In genomic region chr19:58978401-58979171, GRCm38 (mm10) we compare ENCODE assay signal across 8 mouse cellular contexts. TPM values are rescaled to one million over a fixed set of nuclear protein-coding genes. Genes with fewer than 3 reads are reported as not detected.
DNase-seq lines count a peak whose midpoint lies in the region; ATAC-seq and TF ChIP-seq lines count a peak whose summit lies in the region.
"Had no signal": no experiment of that assay in that cellular context is flagged by ENCODE, and none has a peak within 500 bp of the region (broad histone marks: within the 10 kb centered on the region; RNA-seq: fewer than 3 reads in every experiment).

No protein-coding gene starts in this region.

- H3K4me2 ChIP-seq in CH12.LX (ENCODE audit: insufficient read depth, low read depth, poor library complexity, severe bottlenecking), result peak overlapping the region; percentile 17; the same call in 1 of the 2 replicates
- H3K4me2 ChIP-seq in liver, embryonic 12.5 days, result peak overlapping the region; percentile 61

- TF ChIP-seq EP300 in CH12.LX (IDR thresholded peaks at IDR 0.05; ENCODE audit: low read length), result peak; percentile 50; the same call in 1 of the 2 replicates

- H3K27me3 ChIP-seq in CH12.LX (replicated peaks), result no peaks in the 10 kb centered on the region
- peaks cover 17% of the 10 kb centered on the region for H3K27me3 ChIP-seq in liver, embryonic 12.5 days (replicated peaks)
- H3K27me3 ChIP-seq in kidney, adult 2 months (replicated peaks; ENCODE audit: control insufficient read depth, insufficient read depth, low read length), result no peaks in the 10 kb centered on the region
- H3K27me3 ChIP-seq: heart, embryonic 15.5 days had no signal

- WGBS in liver, embryonic 12.5 days (ENCODE audit: insufficient replicate concordance), result 26% methylated on average over 11 of the region's 11 CpGs
- 61% methylated on average over 11 of the region's 11 CpGs for WGBS in kidney, adult 2 months

- no peak for TF ChIP-seq POLR2A in CH12.LX (IDR thresholded peaks at IDR 0.05; ENCODE audit: low read depth, low read length)
- TF ChIP-seq POLR2A in kidney, adult 2 months (IDR thresholded peaks at IDR 0.05; ENCODE audit: low read depth, low read length), result no peak

- peak; percentile 100 for ATAC-seq in liver, embryonic 12.5 days

- no peak for TF ChIP-seq CTCF in CH12.LX (conservative IDR thresholded peaks at IDR 0.05 in 1 of 2, IDR thresholded peaks at IDR 0.05 in 1 of 2; ENCODE audit: low read depth in 2 of 2, low read length in 2 of 2)
- TF ChIP-seq CTCF in kidney, adult 2 months (conservative IDR thresholded peaks at IDR 0.05; ENCODE audit: insufficient read depth, insufficient read length, low read depth, low read length), result no peak

- no peak overlapping the region; the same call in 1 of the 2 replicates for H3K27ac ChIP-seq in CH12.LX (ENCODE audit: insufficient read depth, low read depth)
- peak overlapping the region; percentile 79 for H3K27ac ChIP-seq in liver, embryonic 12.5 days
- H3K27ac ChIP-seq in kidney, adult 2 months (ENCODE audit: insufficient read depth, low read depth, low read length), result no peak overlapping the region
- H3K27ac ChIP-seq: heart, embryonic 15.5 days had no signal

- dilution Hi-C loops in CH12.LX (cut with MboI; ENCODE audit: extremely low pct_ligation_motif_present, extremely low pct_unique_long_range_greater_than_20kb, low sequenced_read_pairs), result no loop called here

- DNase-seq in 3134 (ENCODE audit: extremely low read depth, insufficient read length, low spot score), result peak; percentile 74
- DNase-seq in CH12.LX (ENCODE audit: extremely low read depth), result peak; percentile 87
- peak; percentile 28 for DNase-seq in embryo, embryonic 10.5 days (ENCODE audit: low spot score)
- peak; percentile 2 to 18 for DNase-seq in heart, postnatal 10 days
- DNase-seq in cerebellum, postnatal 25 days, result no peak
- DNase-seq in kidney, adult 2 months, result no peak

- H3K4me3 ChIP-seq in CH12.LX (replicated peaks in 1 of 3; ENCODE audit: low read depth in 2 of 3, low read length in 2 of 3, poor library complexity in 1 of 3), result no peak overlapping the region
- peak overlapping the region; percentile 28 for H3K4me3 ChIP-seq in liver, embryonic 12.5 days
- no peak overlapping the region for H3K4me3 ChIP-seq in kidney, adult 2 months (ENCODE audit: insufficient read depth, low read depth, low read length)
- H3K4me3 ChIP-seq: heart, embryonic 15.5 days had no signal

- peaks cover 11 to 51% of the 10 kb centered on the region in 2 experiments for H3K4me1 ChIP-seq in CH12.LX (ENCODE audit: control insufficient read depth in 1 of 2, insufficient read depth in 2 of 2)
- peaks cover 21% of the 10 kb centered on the region for H3K4me1 ChIP-seq in liver, embryonic 12.5 days
- no peaks in the 10 kb centered on the region for H3K4me1 ChIP-seq in kidney, adult 2 months (ENCODE audit: control insufficient read depth, insufficient read depth, low read length)
- H3K4me1 ChIP-seq: heart, embryonic 15.5 days had no signal

- TF ChIP-seq RAD21 in CH12.LX (IDR thresholded peaks at IDR 0.05; ENCODE audit: low read depth, low read length), result no peak

- peaks cover 3 to 40% of the 10 kb centered on the region in 2 experiments for H3K36me3 ChIP-seq in CH12.LX (replicated peaks in 1 of 2; ENCODE audit: control insufficient read depth in 1 of 2, insufficient read depth in 1 of 2, low read length in 1 of 2)
- H3K36me3 ChIP-seq in liver, embryonic 12.5 days, result no peaks in the 10 kb centered on the region
- no peaks in the 10 kb centered on the region for H3K36me3 ChIP-seq in kidney, adult 2 months (ENCODE audit: control insufficient read depth, insufficient read depth, low read length)
- H3K36me3 ChIP-seq: heart, embryonic 15.5 days had no signal

- H3K79me2 ChIP-seq in CH12.LX (replicated peaks; ENCODE audit: control insufficient read depth, extremely low read depth, insufficient read depth, poor library complexity, severe bottlenecking), result no peaks in the 10 kb centered on the region

- peak overlapping the region; percentile 21 for H3K9ac ChIP-seq in CH12.LX (ENCODE audit: insufficient read depth, low read depth)
- H3K9ac ChIP-seq in liver, embryonic 12.5 days, result peak overlapping the region; percentile 62
- H3K9ac ChIP-seq: heart, embryonic 15.5 days had no signal

- no peaks in the 10 kb centered on the region for H3K9me3 ChIP-seq in CH12.LX (replicated peaks; ENCODE audit: low read length)
- no peaks in the 10 kb centered on the region for H3K9me3 ChIP-seq in liver, embryonic 12.5 days (replicated peaks)
- H3K9me3 ChIP-seq: heart, embryonic 15.5 days had no signal

- in situ Hi-C loops in CH12.LX (cut with MboI; ENCODE audit: low pct_ligation_motif_present, low pct_unique_long_range_greater_than_20kb, low sequenced_read_pairs), result loop anchor here (10.0 kb wide), 1 partner anchor 54 kb away; no protein-coding TSS in a partner anchor

- intact Hi-C loops in heart, postnatal 10 days (cut with DNase I), result no loop called here

TF ChIP-seq in CH12.LX, 34 proteins besides CTCF, POLR2A, EP300 and RAD21:
- TF ChIP-seq SIN3A (IDR thresholded peaks at IDR 0.05; ENCODE audit: low read length) (peak; percentile 68), MEF2A (IDR thresholded peaks at IDR 0.05; ENCODE audit: borderline replicate concordance, low read depth, low read length) (no peak), MAFK (IDR thresholded peaks at IDR 0.05; ENCODE audit: insufficient replicate concordance, low read length) (peak; percentile 94), POLR2AphosphoS2 (IDR thresholded peaks at IDR 0.05; ENCODE audit: low read depth, low read length) (no peak), BHLHE40 (IDR thresholded peaks at IDR 0.05; ENCODE audit: low read depth, low read length) (0 out of 2 replicates have a peak, but pooled peaks have one; percentile 30), GABPA (IDR thresholded peaks at IDR 0.05; ENCODE audit: insufficient replicate concordance, low read depth, low read length) (peak; percentile 8; the same call in 1 of the 2 replicates), MYC (IDR thresholded peaks at IDR 0.05; ENCODE audit: low read depth, low read length) (0 out of 2 replicates have a peak, but pooled peaks have one; percentile 26), MXI1 (IDR thresholded peaks at IDR 0.05; ENCODE audit: low read depth, low read length) (peak; percentile 68; the same call in 1 of the 2 replicates)

RNA-seq across cellular contexts. Expression of gene Hspa12a, which starts 35.1 kb away (rescaled TPM):
- 0.92 and 1.4 TPM in 2 replicates for total RNA-seq in CH12.LX (2012; rRNA removed)
- 1.2 and 1.4 TPM in 2 replicates for total RNA-seq in CH12.LX (2014; rRNA removed)
- polyA plus RNA-seq in CH12.LX (2012; ENCODE audit: insufficient read length, low read depth), result 1.6 and 1.9 TPM in 2 replicates
- 10 to 100 TPM; 26.2 to 29.8 TPM for total RNA-seq in heart, postnatal 10 days (2021)
- 1.2 and 1.3 TPM in 2 replicates for polyA plus RNA-seq in liver, embryonic 12.5 days (2016; fragmentation: Nextera tagmentation; extraction: Ambion mirVana)
- polyA plus RNA-seq in kidney, adult 2 months (2012; rRNA removed), result 17.9 and 21.6 TPM in 2 replicates

RNA-seq across cellular contexts. Expression of gene Eno4, which starts 35.4 kb away (rescaled TPM):
- total RNA-seq in CH12.LX (2012; rRNA removed), result 0.25 and 0.34 TPM in 2 replicates
- total RNA-seq in CH12.LX (2014; rRNA removed), result 1.1 and 1.2 TPM in 2 replicates
- polyA plus RNA-seq in CH12.LX (2012; ENCODE audit: insufficient read length, low read depth), result 1.3 and 1.6 TPM in 2 replicates
- total RNA-seq in heart, postnatal 10 days (2021), result under 1 TPM in 1 of 2 experiments, not detected in 1; 0.12 TPM
- 0.10 and 0.12 TPM in 2 replicates for polyA plus RNA-seq in liver, embryonic 12.5 days (2016; fragmentation: Nextera tagmentation; extraction: Ambion mirVana)
- polyA plus RNA-seq in kidney, adult 2 months (2012; rRNA removed), result 0.08 and 0.31 TPM in 2 replicates

Comparison
In these comparisons a context has a peak if more than half of its experiments do, and no peak if none do; other contexts are left out.
1. DNase-seq: peak in 3134 (single experiment), CH12.LX (single experiment), embryo, embryonic 10.5 days (single experiment) and heart, postnatal 10 days (2 of 2); none in cerebellum, postnatal 25 days (0 of 2) and kidney, adult 2 months (single experiment).